23 mouse cellular contexts compared by ENCODE assay signal in the genomic region with DNA sequence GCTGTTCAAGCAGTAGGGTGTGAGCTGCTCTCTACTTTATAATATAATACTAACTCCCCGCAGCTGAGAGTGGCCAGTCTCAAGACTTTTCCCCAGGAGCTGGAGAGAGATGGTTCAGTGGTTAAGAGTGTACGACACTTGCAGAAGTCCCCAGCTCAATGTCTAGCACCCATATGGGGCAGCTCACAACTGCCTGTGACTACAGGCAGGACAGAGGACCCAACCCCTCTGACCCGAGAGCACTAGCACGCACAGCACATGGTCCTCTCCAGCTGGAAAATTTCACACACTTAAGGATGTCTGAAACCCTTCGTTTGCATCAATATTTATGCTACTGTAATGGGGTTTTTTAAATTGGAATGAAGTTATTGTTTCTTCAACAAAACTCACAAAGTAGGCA.
"Had no signal": no experiment of that assay in that cellular context is flagged by ENCODE, and none has a peak within 500 bp of the region (broad histone marks: within the 10 kb centered on the region; RNA-seq: fewer than 3 reads in every experiment).

No protein-coding gene starts in this region.

- DNase-seq: kidney, adult 8-10 months; kidney, postnatal 14 days; layer of hippocampus, adult 9-11 months; liver; lung, adult 18-20 months; lung, postnatal 10 days; lung, postnatal 36 days; retina, postnatal 1 day; right cerebral cortex, postnatal 25 days; spleen, adult 18-20 months; thymus, postnatal 25 days had no signal

- H3K27ac ChIP-seq: layer of hippocampus, adult 2 months; limb, embryonic 10.5 days; limb, embryonic 13.5 days; liver, embryonic 12.5 days; liver, embryonic 15.5 days; lung, embryonic 15.5 days; midbrain, embryonic 10.5 days; midbrain, embryonic 13.5 days; neural tube, embryonic 13.5 days had no signal

- H3K36me3 ChIP-seq: limb, embryonic 10.5 days; limb, embryonic 13.5 days; liver, embryonic 15.5 days; lung, embryonic 15.5 days; midbrain, embryonic 10.5 days; midbrain, embryonic 13.5 days; neural tube, embryonic 13.5 days had no signal

- H3K9me3 ChIP-seq: limb, embryonic 10.5 days; limb, embryonic 13.5 days; liver, embryonic 12.5 days; liver, embryonic 15.5 days; lung, embryonic 15.5 days; megakaryocyte, embryonic 14.5 days; midbrain, embryonic 10.5 days; midbrain, embryonic 13.5 days; neural tube, embryonic 13.5 days had no signal

- H3K4me2 ChIP-seq: limb, embryonic 13.5 days; liver, embryonic 12.5 days; liver, embryonic 15.5 days; lung, embryonic 15.5 days; midbrain, embryonic 13.5 days; neural tube, embryonic 13.5 days had no signal

- ATAC-seq: liver, embryonic 12.5 days; midbrain, embryonic 13.5 days; midbrain, embryonic 16.5 days had no signal

- H3K4me3 ChIP-seq: layer of hippocampus, adult 2 months; limb, embryonic 10.5 days; limb, embryonic 13.5 days; liver, embryonic 12.5 days; liver, embryonic 15.5 days; lung, embryonic 15.5 days; megakaryocyte, embryonic 14.5 days; midbrain, embryonic 10.5 days; midbrain, embryonic 13.5 days; myocyte; neural tube, embryonic 13.5 days had no signal

- H3K4me1 ChIP-seq: limb, embryonic 10.5 days; limb, embryonic 13.5 days; midbrain, embryonic 13.5 days; neural tube, embryonic 13.5 days had no signal

- H3K27me3 ChIP-seq: limb, embryonic 13.5 days; liver, embryonic 12.5 days; liver, embryonic 15.5 days; lung, embryonic 15.5 days; megakaryocyte, embryonic 14.5 days; midbrain, embryonic 13.5 days; neural tube, embryonic 13.5 days had no signal

- H3K9ac ChIP-seq: limb, embryonic 13.5 days; liver, embryonic 12.5 days; liver, embryonic 15.5 days; lung, embryonic 15.5 days; midbrain, embryonic 13.5 days; neural tube, embryonic 13.5 days had no signal
